Mouse (Mus musculus): ENCODE measurements around the gene Gfra4.

DNA sequence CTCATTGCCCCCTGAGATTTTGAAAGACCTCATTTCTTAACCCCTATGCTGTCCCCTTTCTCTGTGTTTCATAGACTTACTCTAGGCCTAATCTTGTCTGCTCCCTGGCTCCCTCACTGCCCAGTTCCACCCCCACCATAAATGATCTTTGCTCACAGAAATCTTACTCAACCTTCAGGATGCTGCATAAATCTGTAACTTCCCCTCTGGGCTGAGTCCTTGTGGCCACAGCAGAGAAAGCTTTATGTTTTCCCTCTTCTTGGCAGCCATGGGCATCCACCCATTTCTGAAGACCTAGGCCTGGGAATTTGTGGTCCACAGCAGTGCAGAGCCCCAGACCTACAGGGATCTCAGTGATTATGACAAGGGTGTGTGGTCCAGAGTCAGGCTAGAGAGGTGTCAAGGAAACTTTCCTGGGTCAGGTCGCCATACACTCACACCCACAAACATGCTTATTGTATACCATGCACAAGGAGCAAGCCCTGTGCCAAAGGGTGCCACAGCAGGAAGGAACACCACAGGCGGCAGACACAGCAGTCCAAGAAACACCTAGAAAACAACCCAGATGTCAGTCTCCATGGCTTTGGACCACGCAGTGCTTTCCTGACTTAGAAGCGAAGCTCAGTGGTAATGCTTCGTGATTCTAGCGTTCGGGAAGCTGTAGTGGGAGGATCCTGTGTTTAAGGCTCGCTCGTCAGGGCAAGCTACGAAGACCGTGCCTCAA is 43.9 kb upstream of the Gfra4 start, which contains the start of gene Siglec1:
- TF ChIP-seq POLR2A (IDR thresholded peaks at IDR 0.05; ENCODE audit: insufficient read depth, low read depth, low read length) (no peak), EP300 (IDR thresholded peaks at IDR 0.05; ENCODE audit: insufficient read depth, low read depth, low read length) (no peak)

Measured in heart, adult 2 months (tissue).